Mouse (Mus musculus) left cerebral cortex, adult 8-10 months (tissue): ENCODE measurements around the gene Magi1. TPM values are rescaled to one million over a fixed set of nuclear protein-coding genes. Genes with fewer than 3 reads are reported as not detected.
A peak's percentile ranks its signal among the peaks of the same experiment; 100 is the strongest.

Experiments used
- DNase-seq, 2 experiments: peaks; one replicate each; pipeline ENCODE4 v3.0.0; 2022; ENCODE audit warnings: low spot score in 2 of 2
- total RNA-seq, 4 experiments: library from RNA; stranded (reverse); gene quantifications; 2 replicates each; pipeline ENCODE4 v1.2.4; 2022

Magi1 gene
- total RNA-seq, 4 experiments from 2014 or later: 69.1 to 81.7 (median 71.1) TPM

GRCm38 (mm10) chr6:93901408-93901807 is 382.3 kb downstream of the Magi1 start:
- DNase-seq: no peak

- no peak for DNase-seq
Observed at GRCm38 (mm10) chr6:93897512-93897911, 386.2 kb downstream of the Magi1 start.

DNA sequence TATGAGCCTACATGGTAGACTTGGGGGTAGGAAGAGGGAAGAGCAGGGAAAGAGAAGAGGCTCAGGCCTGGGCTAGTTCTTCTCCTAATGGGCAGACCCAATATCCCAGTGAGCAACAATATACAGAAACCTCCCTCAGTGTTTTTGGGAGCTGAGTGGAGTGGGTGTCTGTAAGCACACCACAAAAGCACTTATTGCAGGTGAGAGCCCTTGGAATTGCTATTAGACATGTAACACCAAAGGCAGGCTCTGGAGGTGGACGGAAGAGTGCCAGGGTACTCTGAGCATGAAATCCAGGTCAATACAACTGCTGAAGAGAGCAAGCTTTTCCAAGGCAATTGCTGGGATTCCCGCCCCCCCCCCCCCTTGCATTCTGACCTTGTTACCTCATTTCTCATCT is 388.0 kb downstream of the Magi1 start:
- DNase-seq: no peak

GRCm38 (mm10) chr6:93893956-93894355 is 389.8 kb downstream of the Magi1 start:
- DNase-seq: no peak

DNA sequence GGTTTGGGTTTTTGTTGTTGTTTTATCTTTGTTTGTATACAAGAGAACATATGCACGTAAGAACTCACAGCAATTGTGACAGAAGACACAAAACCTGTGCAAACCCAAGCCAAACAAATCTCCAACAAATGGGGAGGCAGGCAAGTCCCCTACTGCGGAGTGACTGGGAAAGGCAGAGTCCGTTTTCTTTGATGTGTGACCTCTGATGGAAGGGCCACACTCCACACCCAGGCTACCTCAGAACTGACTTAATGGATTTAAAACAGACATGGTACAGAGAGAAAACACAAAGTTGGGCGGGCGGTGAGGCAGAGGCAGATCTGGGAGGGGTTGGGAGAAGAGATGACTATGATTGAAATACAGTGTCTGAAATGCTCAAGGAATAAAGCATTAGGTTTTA is 390.8 kb downstream of the Magi1 start:
- no peak for DNase-seq

DNA sequence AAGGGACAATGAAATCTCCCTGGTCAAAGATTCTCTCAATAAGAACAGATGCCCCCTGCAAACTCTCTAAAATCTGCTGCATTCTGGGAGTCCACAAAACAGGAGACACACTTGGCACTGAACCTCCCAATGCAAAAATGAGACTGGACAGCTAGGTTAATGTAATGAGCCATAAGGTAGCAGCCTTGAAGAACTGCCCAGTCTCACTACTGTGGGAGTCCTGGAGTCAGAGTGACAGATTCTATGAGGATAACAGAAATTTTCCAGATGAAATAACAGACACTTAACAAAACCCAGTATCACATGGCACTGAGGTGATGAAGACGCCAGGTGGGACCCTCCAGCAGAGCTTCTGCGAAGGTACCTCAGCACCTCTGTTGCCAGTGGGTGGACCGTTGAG is 393.7 kb downstream of the Magi1 start:
- DNase-seq: no peak

DNA sequence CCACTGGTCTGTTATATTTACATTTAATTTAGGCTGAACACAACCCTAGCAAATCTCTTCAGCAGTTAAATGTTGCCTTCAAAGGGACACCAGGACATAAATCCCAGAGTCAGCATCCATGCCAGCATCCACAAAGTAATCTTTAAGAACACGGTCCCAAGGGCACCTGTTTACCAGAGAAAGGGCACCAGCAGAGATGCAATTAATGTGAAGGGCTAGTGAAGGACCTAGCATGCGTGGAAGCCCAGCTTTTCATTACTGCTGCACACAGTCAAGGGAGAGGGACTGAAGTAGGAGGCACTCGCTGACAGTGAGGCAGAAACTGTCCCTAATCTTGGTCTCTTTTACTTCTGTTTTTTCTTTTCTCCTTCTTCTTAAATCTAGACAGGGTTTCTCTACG is 406.4 kb downstream of the Magi1 start:
- no peak for DNase-seq

DNA sequence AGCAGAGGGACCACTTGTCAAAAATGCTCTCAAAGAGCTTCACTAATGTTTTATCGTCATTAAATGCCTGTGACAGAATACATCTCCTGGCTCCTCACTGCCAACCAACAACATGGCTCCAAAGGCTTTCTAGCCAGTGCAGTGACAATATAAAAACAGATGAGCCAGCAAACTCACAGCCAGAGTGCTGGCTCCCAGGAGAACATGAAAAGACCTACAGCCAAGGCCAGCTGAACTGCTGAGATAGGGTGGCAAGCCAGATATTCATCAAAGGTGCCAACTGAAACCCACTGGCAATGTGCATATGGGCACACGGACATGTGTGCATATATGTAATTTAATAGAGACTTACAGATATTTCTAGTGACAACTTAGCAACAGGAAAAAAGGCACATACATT is 408.8 kb downstream of the Magi1 start:
- DNase-seq: no peak

GRCm38 (mm10) chr6:93874376-93874775 is 409.3 kb downstream of the Magi1 start:
- DNase-seq: no peak

GRCm38 (mm10) chr6:93873536-93873935 is 410.2 kb downstream of the Magi1 start:
- no peak for DNase-seq

GRCm38 (mm10) chr6:93871516-93871915 is 412.2 kb downstream of the Magi1 start:
- DNase-seq: no peak

DNA sequence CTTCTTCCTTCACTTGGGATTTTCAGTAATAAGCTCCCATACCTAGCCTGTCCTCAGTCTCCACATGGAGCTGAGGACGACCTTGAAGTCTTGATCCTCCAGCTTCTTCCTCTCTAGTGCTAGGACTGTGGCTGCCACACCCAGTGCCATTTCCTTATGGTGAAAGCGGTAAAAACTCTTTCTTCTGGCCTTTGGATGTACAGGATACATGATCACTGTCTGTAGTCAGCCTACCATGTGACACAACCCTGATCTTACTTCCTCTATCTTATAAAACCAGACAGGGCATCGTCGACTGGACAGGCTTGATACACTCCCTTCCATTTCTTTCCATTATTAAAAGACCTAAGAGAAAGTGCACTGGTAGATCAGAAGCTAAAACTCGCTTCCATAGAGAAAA is 413.7 kb downstream of the Magi1 start:
- DNase-seq: no peak

- no peak for DNase-seq
Observed at GRCm38 (mm10) chr6:93862263-93862662, 421.5 kb downstream of the Magi1 start.

GRCm38 (mm10) chr6:93856783-93857182 is 426.9 kb downstream of the Magi1 start:
- no peak for DNase-seq

- peak in 1 of 2 experiments; percentile 47 for DNase-seq
Observed at GRCm38 (mm10) chr6:93855806-93856641, 427.7 kb downstream of the Magi1 start.

- DNase-seq: no peak
Observed at GRCm38 (mm10) chr6:93848942-93849790, 434.6 kb downstream of the Magi1 start.

GRCm38 (mm10) chr6:93845498-93845897 is 438.2 kb downstream of the Magi1 start:
- DNase-seq: no peak

DNA sequence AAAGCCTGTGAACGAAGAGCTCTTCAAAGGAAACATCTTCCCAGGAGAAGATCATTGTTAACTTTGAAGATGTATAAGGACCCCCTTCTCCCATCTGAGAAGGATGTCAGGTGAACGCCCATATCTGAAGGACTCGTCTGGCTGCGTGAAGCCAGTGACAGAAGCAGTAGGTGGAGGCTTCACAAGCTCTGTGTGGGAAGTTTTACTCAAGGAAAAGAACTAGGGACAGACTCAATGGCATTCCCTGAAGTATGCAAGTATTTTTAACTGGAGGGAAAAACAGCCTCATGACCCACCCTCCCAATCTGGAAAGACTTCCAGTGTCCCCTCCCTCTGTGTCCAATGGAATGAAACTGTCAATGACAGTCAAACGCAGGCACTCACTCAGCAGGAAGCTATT is 438.6 kb downstream of the Magi1 start:
- no peak for DNase-seq

GRCm38 (mm10) chr6:93844576-93844975 is 439.1 kb downstream of the Magi1 start:
- no peak for DNase-seq

GRCm38 (mm10) chr6:93838398-93838797 is 445.3 kb downstream of the Magi1 start:
- no peak for DNase-seq

DNA sequence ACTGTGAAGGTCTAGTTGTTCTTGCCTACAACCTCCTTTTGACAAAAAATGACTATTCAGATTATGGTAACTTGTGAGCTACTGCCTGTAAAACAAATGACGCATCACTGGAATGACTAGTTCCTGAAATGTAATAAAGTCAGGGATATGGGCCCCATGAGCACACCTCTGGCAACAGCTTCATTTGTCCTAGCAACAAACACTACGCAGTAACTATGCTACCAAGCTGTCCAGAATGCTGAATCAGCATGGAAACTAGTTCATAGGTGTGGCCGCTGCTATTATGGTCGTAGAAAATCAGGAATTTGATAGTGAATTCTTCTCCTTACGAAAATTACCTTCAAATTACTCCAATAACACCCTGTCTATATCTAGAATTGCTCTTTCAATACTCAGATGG is 447.1 kb downstream of the Magi1 start:
- DNase-seq: no peak

- no peak for DNase-seq
Observed at GRCm38 (mm10) chr6:93835211-93835610, 448.5 kb downstream of the Magi1 start.

GRCm38 (mm10) chr6:93828262-93828661 is 455.5 kb downstream of the Magi1 start:
- no peak for DNase-seq
